Mouse (Mus musculus) erythroid progenitor cell, adult 5-6 weeks (primary cell): ENCODE data around the gene Hoxb3. TPM values are rescaled to one million over a fixed set of nuclear protein-coding genes. Genes with fewer than 3 reads are reported as not detected.

Experiments
- ATAC-seq: replicated peaks from 2 replicates; pipeline ENCODE4 v1.8.0; 2016; ENCODE audit warnings: moderate number of reproducible peaks, mild to moderate bottlenecking, moderate TSS enrichment, inconsistent platforms; ENCODE audit not compliant: poor library complexity, low FRiP score, severe bottlenecking
- total RNA-seq, 2 experiments: library from RNA; stranded (forward) in 1 of 2; stranded (reverse) in 1 of 2; fragments of 150-400 nt in 1 of 2; fragments of 186-747, 209-891 nt in 1 of 2; gene quantifications; 2 replicates each; pipeline versions ENCODE4 v1.2.3 to v1.2.4; 2015 to 2017; ENCODE audit warnings: low replicate concordance in 2 of 2

The Hoxb3 gene
- total RNA-seq, 2 experiments from 2014 or later, result not detected

DNA sequence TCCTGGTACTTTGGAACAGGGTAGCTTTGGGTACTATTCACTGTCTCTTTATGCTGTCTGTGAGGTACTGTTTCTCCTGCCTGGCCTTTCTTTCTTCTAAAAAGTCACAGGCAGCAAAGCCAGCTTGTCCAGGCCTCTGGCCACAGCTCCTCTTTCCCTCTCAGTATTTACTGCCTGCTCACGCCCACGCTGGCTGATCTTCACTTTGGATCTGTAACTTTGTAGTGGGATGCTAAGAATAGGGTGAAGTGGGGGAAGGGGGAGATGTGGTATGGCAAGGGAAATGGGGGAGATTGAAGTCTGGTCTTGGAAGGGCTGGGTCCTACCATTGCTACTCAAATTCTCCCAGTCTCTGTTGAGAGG lies 10.9 kb downstream of the Hoxb3 start:
- no peak for ATAC-seq

DNA sequence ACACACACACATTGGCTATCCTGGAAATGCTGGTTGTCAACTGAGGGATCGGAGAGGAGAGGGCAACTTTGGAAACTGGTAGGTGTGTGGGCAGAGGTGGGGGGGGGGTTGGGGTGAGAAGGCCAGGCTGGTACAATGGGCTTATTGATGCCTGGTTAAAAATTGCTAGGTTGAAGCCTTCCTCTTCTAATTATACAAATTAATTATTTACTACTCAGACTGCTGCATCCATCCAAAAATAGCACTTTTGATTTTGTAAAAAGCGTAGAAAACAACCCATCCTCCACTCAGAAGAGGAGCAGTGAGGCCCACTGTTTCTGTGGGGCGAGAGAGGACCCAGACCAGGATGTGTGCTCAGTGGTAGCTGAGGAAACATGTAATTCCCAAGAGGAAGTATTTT lies 11.9 kb downstream of the Hoxb3 start:
- no peak for ATAC-seq

DNA sequence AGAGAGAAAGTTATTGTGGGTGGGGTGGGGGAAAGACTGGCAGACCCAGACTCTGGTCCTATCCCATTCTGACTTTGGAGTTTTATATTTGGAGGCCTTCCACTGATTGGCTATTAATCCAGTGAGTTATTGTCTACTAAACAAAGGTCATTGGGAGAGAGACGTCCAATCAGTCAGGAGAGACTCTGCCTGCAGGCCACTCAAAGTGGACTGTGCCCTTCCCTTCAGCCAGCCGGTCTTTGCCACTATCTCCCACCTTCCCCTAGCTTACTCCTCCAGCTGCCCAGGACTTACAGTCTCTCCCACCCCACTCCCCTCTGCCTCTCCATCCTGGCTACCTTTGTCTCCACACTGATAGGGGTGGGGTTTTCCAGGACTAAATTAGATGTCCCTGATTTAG lies 13.5 kb downstream of the Hoxb3 start:
- no peak for ATAC-seq

DNA sequence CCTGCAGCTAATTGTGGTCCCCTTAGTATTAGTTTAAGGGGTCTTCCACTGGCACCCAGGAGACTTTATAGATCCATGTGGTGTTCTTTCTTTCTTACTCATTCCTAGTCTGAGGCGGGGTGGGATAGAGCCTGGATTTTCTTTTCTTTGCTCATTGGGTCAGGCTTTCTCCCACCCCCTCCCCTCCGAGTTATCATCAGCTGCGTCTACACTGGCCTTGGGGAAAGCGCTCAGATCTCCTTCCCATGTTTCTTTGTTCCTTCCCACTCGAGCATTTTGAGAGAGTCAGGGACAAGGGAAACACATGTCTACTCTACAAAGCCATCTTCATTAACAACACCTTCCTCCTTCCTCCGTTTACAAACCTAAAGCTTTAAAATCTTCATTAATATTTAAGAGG lies 13.9 kb downstream of the Hoxb3 start:
- no peak for ATAC-seq

DNA sequence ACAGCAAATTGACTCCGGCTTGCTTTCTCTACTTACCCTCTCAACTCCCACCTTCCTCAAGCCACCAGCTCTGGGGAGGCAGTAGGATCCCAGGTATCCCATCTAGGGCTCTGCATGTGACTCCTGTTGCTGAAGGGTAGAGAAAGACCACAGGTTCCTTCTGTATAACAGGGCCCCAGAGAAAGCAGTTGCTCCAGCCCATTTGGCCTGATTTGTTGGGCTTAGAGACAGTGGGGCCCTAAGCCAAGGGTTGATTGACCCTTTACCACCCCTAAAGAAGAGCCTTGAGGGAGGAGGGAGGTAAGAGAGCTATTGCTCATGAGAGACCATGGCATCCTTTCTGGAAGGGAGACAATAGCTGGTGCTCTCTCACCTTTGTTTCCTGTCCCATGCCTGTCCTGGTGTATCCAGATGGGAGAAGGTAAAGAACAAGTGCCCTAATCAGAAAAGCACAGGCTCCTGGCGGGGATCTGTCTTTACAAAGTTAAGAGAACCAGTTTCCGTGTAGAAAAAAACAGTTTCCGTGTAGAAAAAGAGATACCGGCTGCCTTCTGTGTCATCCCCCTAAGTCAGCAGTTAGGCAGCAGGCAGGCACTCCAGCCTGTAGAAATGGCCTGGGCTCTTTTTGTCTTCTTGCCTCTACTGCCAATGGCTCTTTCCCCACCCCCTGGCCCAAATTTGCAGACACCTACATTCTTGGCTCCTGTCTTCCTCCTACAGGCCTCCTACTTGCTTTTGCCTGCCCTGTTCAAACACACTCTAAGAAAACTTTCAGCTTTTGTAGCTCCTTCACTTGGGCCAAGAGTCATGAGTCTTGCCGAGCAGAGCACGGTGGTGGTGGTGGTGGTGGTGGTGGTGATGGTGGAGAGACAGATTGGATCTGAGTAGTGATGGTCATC lies 16.1 kb downstream of the Hoxb3 start:
- ATAC-seq, result no peak

DNA sequence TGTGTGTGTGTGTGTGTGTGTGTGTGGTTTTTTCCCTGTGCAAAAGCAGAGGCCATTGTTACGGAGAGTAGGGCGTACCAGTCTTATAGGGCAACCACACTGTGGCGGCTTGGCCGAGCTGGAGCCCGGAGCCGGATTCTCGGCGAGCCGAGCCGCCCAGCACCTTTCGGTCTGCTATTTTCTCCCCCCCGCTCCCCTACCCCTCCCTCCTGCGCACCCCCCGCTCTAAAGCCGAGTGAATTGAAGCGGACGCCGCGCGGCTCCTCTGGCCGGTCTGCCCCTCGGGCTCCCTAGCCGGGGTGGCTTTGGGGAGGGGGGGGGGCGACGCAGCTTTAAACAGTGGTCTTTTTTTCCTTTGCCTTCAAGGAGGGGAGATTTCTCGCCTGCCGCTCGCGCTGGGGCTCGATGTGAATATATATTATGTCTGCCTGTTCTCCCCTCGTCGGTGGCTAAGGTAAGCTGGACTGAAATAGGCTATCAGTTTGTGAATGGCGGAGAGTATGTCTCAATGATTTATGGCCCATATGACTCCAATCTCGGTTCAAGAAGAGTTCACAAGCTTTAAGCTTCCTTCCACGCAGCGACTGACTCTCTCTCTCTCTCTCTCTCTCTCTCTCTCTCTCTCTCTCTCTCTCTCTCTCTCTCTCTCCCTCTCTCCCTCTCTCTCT lies 17.7 kb downstream of the Hoxb3 start:
- ATAC-seq, result no peak

DNA sequence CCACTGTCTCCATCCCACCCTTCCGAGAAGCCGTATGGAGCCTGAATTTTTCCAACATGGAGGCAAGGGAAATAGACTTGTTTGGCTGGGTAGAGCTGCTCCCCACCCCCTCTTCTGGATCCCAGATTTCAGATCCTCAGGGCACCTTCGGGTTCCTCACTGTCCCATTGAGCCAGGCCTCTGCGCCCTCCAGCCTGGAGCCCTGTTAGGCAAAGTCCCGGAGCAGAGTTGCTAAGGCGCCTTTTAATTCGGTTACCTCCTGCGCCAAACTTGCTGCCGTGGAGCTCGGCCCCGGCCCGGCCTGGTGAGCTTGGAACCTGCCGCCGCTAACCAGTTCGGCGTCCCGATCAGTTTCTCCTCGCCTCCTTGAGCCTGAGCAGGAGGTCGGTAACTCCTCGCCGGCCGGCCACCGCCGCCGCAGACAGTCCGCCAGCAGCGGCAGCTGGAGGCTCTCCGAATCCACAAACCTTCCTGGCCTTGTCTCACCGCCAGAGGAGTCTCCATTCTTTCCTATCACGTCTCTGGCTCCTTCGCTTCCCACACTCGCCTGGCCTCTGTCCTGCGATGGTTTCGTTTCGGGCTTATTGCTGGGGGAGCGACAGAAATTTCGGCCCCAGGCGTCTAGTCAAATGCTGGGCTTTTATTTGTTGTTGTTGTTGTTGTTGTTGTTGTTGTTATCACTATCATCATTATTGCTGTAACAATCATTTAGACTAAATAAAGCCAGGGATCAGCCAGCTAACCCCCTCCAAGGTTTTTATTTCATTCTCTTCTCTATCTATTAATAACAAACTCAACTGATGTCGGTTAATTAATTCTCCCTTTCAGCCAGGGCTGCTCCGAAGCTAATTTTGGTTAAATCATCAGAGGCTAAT lies 18.8 kb downstream of the Hoxb3 start:
- ATAC-seq, result no peak

DNA sequence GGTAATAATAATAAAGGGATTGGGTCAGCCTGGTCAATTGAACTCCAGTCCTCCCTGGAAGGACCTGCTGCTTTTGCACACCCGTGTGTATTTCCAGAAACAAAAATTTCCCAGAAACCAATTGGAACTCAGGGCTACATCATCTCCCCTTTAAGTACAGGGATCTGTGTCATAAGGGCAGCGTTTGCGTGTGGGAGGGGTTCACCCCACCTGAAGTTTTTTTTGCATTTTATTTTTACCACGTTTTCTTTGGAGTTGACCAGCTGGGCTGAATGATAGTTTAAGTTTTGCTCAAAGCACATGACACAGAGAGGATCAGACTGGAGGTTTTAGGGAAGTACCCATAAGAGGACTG lies 19.4 kb downstream of the Hoxb3 start:
- no peak for ATAC-seq

DNA sequence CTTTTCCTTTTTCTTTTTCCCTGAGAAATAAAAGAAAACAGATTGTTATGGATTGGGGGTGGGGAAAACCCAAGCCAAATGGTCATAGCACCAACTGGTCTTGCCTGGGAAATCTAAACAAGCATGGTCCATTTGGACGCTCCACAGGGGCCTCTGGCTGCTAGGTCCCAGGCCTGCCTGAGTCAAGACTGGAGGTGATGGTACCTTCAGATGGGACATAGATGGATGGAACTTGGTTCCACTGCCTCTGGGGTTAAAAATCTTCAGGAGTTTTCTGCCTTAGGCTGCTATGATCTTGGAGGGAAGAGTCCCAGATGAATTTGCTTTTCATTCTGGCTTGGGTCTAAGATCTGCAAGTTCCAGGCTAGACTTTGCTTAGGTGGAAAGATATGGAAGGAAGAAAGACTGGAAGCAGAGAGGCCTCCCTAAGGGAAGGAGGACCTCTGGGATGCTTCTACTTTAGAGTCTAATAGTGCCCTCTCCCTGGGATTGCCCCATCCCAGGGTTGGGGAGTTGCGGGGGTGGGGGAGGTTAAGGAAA lies 20.1 kb downstream of the Hoxb3 start:
- ATAC-seq, result no peak

DNA sequence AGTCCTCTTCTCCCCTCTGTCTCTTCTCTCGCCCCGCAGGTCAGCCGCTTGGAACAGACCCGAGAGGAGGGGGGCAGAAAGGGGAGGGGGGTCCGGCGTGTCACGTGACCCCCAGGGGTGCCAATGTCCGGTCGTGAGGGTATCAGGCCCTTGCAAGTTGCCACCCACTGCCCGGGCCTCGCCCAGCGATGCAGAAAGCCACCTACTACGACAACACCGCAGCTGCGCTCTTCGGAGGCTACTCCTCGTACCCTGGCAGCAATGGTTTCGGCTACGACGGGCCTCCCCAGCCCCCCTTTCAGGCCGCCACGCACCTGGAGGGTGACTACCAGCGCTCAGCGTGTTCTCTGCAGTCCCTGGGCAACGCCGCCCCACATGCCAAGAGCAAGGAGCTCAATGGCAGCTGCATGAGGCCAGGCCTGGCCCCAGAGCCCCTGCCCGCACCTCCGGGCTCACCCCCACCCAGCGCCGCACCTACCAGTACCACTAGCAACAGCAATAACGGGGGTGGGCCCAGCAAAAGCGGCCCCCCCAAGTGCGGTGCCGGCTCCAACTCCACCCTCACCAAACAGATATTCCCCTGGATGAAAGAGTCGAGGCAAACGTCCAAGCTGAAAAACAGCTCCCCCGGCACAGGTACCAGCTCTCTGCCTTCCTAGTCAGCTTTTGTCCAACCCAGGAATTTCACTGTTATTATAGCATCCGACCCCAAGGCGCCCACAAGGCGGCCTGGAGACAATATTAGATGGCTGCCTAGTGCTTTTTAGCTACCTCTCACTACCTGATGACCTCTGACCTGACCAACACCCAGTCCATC lies 21.1 kb downstream of the Hoxb3 start:
- ATAC-seq, result no peak

DNA sequence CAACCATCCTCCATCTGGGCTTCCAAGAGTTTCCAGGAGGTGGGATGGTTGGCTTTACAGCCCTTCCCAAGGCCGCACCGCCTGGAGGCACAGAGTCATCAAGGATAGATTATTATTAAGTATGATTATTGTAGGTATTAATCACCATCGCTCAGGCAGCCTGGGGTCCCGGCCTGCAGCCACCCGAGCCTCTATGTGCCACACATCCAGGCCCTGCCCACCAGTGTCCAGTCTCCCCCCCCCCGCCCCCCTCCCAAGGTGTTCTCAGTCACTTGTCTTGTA lies 21.7 kb downstream of the Hoxb3 start:
- no peak for ATAC-seq

DNA sequence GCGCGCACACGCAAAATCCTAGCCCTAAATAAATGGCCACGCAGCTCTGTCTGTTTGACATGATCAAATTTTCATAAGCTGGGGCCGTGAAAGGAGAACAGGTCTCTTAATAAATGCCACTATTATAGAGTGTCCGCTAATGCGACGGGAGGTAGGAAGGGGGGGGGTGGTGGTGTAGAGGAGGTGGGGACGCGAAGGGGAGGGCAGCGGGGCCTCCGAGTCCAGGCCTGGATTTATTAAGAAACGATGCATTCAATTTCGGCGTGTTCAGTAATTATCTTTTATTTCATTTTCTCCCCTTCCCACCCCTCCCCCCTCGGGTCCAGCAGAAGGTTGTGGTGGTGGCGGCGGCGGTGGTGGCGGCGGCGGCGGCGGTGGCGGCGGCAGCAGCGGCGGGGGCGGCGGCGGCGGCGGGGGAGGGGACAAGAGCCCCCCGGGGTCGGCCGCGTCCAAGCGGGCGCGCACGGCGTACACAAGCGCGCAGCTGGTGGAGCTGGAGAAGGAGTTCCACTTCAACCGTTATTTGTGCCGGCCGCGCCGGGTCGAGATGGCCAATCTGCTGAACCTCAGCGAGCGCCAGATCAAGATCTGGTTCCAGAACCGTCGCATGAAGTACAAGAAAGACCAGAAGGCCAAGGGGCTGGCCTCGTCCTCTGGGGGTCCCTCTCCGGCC lies 22.2 kb downstream of the Hoxb3 start:
- no peak for ATAC-seq

DNA sequence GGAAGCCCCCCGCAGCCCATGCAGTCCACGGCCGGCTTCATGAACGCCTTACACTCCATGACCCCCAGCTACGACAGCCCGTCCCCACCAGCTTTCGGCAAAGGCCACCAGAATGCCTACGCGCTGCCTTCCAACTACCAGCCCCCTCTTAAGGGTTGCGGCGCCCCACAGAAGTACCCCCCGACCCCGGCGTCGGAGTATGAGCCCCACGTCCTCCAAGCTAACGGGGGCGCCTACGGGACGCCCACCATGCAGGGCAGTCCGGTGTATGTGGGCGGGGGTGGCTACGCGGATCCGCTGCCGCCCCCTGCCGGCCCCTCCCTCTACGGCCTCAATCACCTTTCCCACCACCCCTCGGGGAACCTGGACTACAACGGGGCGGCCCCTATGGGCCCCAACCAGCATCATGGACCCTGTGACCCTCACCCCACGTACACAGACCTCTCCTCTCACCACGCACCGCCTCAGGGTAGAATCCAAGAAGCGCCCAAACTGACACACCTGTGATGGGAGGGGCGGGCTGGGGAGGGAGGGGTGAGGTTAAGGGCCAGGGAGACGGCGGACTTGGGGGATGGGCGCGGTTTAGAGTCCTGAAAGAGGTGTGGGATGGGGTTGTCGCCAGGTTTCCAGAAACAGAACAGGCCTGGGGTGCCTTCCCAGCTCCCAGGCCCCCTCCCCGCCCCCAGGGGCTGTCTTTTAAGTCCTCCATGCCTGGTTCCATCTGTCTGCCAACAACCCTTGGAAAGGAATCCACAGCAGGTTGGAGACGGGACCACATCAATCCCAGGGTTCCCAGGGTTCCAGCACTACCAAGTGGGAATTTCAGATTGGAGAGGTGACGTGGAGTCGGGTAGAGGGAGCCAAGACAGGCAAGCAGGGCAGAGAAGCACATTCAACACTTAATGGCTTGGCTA lies 23.0 kb downstream of the Hoxb3 start:
- no peak for ATAC-seq

DNA sequence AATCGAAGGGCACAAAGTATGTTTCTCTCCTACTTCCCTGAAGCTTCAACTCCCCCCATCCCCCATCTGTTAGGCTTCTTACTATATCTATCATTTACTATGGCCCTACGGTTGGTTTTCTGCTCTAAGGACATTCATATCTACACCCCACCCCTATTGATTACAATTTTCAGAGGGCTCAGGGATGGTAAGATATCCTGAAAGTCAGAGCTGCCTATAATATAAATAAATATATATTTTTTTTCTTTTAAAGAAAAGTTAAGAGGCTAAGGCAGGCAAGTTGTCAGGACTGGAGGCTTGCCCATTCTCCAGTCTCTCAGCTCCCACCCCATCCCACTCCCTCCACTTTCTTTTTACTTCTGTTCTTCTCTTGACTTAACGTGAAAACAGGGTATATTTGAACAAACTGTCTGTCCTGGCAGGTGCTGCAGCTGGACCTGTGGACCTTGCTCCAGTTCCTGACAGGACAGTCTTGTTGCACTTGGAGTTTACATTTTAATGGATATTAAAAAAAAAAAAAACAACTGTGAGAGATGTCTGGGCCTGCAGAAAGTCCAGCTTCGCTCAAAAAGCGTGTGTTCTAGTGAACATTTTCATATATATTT lies 23.9 kb downstream of the Hoxb3 start:
- no peak for ATAC-seq

DNA sequence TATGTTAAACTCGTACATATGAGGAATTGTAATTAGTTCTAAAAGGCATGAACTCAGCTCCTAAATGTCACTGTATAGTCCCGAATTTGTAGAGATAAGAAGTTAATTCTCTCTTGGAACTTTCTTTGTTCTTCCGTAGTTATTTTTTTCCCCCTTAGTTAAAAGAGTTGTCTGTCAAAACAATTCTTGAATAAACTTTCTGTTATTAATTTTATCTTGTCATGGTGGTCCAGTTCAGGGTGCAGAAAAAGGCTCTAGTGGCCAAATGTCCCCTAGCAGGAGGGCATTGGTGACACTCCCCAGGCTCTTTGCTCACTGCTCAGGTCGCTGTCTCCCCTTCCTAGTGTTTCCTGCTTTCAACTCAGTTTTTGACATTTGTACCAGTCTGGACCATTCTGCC lies 24.6 kb downstream of the Hoxb3 start:
- ATAC-seq, result no peak

DNA sequence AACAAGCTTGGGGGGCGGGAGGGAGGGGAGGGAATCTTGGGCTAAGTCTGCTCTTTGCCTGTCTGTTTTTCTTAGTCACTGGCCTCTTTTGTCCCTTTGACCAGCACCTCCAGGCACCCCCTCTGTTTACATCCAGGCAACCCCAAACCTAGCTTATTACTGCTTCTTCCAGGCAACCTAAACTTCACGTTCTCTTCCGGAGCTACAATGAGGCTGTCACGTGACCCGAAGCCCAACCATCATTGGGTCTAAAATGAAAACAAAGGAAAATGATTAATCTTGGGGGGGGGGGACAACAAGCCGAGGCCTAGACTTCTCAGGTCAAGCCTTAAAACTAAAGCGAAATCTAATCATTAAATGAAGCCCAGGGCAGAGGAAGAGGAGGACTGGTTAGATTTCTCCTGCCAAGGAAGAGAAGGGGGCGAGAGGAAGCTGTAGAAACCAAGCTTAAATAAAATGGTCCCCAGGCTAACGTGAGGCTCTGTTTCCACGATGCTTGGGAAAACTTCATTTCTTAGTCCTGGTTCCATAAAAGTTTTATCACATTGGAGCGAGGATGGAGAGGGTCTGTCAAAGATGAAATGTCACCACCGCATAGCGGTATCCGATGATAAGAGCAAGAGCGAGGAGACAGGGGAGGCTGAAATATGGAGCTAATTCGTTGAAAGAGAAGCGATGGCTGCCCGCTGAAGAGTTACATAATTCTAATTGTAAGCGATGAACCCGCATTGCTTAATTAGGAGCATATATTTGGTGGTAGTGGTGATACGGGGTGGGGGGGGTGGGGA lies 25.2 kb downstream of the Hoxb3 start:
- ATAC-seq, result no peak

DNA sequence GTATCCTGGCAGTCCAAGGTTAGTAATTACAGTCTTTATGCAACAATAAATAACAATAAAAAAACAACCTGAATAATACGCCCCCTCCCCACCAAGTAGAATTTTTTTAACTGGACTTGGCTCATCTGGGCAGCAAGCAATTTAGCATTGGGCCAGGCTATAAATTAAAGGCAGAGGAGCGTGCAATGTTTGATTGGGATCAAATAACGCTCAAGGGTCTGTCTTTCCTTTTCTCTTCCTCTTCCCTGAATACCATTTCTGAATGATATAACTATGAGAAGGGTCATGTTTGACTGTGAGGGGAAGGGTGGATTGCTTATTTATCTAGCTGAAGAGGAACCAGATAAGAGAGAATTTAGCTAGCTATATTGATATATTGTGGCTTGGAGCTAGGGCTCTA lies 25.9 kb downstream of the Hoxb3 start:
- no peak for ATAC-seq
